Mouse (Mus musculus): ENCODE results near the gene Rab1a. TPM values are rescaled to one million over a fixed set of nuclear protein-coding genes. Genes with fewer than 3 reads are reported as not detected.

Rab1a gene
- total and polyA plus RNA-seq, 2 experiments from 2014 or later = 108 to 312 TPM

DNA sequence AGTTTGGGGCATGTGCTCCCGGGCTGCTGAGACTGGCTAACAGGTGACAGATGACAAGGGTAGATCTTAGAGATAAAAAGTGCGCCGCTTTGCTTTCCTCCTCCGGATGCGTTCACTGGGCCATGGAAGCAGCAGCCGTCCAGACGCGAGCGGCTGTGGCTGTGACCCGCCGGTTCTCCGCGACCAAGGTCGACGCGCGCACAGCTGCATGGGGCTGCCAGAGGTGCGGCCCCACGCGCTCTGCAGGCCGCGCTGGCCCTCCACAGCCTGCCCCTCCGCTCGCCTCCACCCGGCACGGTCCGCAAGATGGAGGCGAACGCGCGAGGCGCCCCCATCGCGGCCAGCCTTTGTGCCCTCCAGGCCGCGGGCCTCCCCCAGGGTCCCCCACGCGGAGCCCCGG is 47.6 kb downstream of the Rab1a start:
- Histone ChIP-seq H3K9me3 (ENCODE audit: low read length) (no peaks in the 10 kb centered on the region), H3K27me3 (ENCODE audit: insufficient read depth, low read length) (no peaks in the 10 kb centered on the region), H3K4me2 (ENCODE audit: low read depth) (peak overlapping the region; percentile 92), H3K4me3 (ENCODE audit: low read depth, low read length) (peak overlapping the region; percentile 90), H3K4me1 (ENCODE audit: insufficient read depth) (peaks cover 7% of the 10 kb centered on the region), H3K27ac (ENCODE audit: low read depth, low read length) (peak overlapping the region; percentile 88), H3K9ac (peak overlapping the region; percentile 97), H3K36me3 (ENCODE audit: insufficient read depth) (0 out of 2 replicates have a peak, but pooled peaks cover 7% of the 10 kb centered on the region)
- WGBS = under 1% methylated on average over 38 of the region's 39 CpGs
- ATAC-seq = peak; percentile 70
- no peak for TF ChIP-seq CTCF (IDR thresholded peaks at IDR 0.05; ENCODE audit: low read depth)
- no peak for DNase-seq

DNA sequence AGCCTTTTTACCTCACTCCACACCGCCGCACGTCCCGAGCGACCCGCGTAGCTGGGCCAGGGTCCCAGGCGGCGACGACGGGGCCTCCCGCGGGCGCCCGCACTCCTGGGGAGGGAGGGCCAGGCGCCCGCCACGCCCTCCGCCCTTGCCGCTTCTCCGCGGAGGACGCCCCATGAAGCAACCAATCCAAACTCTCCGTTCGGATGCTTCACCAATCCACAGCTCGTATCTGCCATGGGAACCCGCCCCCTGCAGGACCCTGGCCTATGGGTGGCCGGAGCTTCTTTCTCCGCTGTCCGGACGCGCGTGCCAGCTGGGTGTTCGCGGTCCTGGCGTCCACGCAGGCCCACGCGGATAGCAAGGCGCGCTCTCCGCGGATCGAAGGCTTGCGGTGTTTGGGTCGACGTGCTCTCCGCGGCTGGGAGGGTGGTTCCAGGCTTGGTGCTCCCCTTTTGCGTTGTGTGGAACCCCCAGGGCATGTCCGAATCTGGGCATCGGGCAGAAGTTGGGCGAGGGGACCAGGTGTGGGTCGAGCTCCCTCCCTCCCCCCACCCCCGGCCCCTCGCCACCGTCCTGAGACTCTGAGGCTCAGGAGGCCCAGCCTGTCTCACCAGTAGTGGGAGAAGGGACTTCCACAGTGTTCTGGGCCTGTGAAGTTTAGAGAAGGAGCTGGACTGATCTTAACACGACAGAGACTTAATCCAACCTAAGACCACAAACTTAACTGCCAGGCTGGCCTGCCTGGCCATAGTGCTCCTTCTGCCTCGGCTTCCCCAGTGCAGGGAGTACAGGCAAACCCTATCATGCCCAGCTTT is 48.3 kb downstream of the Rab1a start, which contains the start of gene Cep68:
Gene Cep68, minus strand, starts transcription at position 134 of the 815 bp plus-strand sequence.
- peaks cover 7% of the 10 kb centered on the region for H3K4me1 ChIP-seq (ENCODE audit: insufficient read depth)
- peak; percentile 99 for ATAC-seq
- H3K4me3 ChIP-seq (ENCODE audit: low read depth, low read length) = peak within 1 kb of the TSS; percentile 90
- 0 out of 2 replicates have a peak, but pooled peaks cover 5% of the 10 kb centered on the region for H3K36me3 ChIP-seq (ENCODE audit: insufficient read depth)
- H3K9ac ChIP-seq = peak within 1 kb of the TSS; percentile 97
- 0% methylated on average over 56 of the region's 59 CpGs for WGBS
- 0 out of 2 replicates have a peak, but pooled peaks have one; percentile 31 for TF ChIP-seq CTCF (IDR thresholded peaks at IDR 0.05; ENCODE audit: low read depth)
- H3K27me3 ChIP-seq (ENCODE audit: insufficient read depth, low read length) = no peaks in the 10 kb centered on the region
- H3K9me3 ChIP-seq (ENCODE audit: low read length) = no peaks in the 10 kb centered on the region
- peak; percentile 95 for DNase-seq
- peak within 1 kb of the TSS; percentile 92 for H3K4me2 ChIP-seq (ENCODE audit: low read depth)
- H3K27ac ChIP-seq (ENCODE audit: low read depth, low read length) = peak within 1 kb of the TSS; percentile 88

DNA sequence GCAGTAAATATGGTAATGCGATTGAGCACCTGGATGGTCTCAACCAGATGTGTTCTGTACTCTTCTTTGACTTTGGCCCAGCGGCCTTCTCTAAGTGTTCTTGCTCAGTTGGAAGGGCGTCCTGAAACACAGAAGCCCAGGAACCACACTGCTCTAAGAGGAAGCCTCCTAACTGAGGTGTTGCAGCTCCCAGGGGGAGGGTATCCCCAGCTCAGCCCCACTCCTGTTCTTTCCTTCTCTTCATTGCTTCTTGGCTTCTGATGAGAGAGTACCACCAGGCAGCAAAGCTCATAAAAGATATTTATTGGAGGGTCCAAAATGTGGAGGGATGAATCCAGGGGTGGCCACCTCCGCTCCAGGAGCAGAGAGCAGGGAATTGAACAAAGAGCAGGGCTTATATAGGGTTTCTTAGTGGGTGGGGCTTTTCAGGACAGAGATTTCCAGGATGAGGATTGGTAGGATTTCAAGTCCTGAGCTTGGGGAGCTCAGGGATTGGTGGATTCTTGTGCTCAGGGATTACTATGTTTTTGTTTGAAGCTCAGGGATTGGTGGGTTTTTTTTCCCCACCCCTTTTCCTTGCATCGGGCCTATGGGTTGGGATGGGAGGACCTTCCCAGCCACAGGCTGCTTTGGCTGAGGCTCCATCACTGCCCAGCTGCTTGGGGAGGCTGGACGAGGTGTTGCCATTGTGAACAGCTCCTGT is 49.4 kb downstream of the Rab1a start:
- H3K27me3 ChIP-seq (ENCODE audit: insufficient read depth, low read length) = no peaks in the 10 kb centered on the region
- H3K4me2 ChIP-seq (ENCODE audit: low read depth) = no peak overlapping the region
- peaks cover 7% of the 10 kb centered on the region for H3K4me1 ChIP-seq (ENCODE audit: insufficient read depth)
- TF ChIP-seq CTCF (IDR thresholded peaks at IDR 0.05; ENCODE audit: low read depth) = no peak
- ATAC-seq = no peak
- H3K9ac ChIP-seq = no peak overlapping the region
- H3K4me3 ChIP-seq (ENCODE audit: low read depth, low read length) = no peak overlapping the region
- DNase-seq = no peak
- WGBS = 87% methylated on average over 6 of the region's 6 CpGs
- no peaks in the 10 kb centered on the region for H3K9me3 ChIP-seq (ENCODE audit: low read length)
- H3K36me3 ChIP-seq (ENCODE audit: insufficient read depth) = no peaks in the 10 kb centered on the region
- no peak overlapping the region for H3K27ac ChIP-seq (ENCODE audit: low read depth, low read length)

DNA sequence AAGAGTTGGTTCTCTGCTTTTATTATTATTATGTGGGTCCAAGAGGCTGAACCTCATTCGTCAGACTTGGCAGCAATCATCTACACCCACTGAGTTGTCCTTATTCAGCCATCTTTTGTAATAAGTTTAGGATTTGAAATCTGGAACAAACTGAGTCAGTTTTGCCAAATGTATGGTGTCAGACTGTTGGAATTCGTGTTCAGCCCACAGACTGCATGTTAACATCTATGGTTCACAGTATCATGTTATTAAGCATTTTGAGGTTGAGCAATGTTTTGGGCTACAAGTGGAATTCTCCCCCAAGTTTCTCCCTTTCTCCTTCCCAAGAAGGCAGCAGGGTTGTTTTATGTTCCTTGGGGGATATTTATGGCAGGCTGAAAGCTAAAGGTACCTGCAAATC is 51.9 kb downstream of the Rab1a start:
- no peaks in the 10 kb centered on the region for H3K9me3 ChIP-seq (ENCODE audit: low read length)
- no peak overlapping the region for H3K4me2 ChIP-seq (ENCODE audit: low read depth)
- H3K27me3 ChIP-seq (ENCODE audit: insufficient read depth, low read length) = no peaks in the 10 kb centered on the region
- no peak overlapping the region for H3K4me3 ChIP-seq (ENCODE audit: low read depth, low read length)
- no peak overlapping the region for H3K27ac ChIP-seq (ENCODE audit: low read depth, low read length)
- ATAC-seq = no peak
- no peaks in the 10 kb centered on the region for H3K36me3 ChIP-seq (ENCODE audit: insufficient read depth)
- peaks cover 5% of the 10 kb centered on the region; the same call in 1 of the 2 replicates for H3K4me1 ChIP-seq (ENCODE audit: insufficient read depth)
- TF ChIP-seq CTCF (IDR thresholded peaks at IDR 0.05; ENCODE audit: low read depth) = no peak
- 62% methylated on average over 2 of the region's 2 CpGs for WGBS
- no peak for DNase-seq
- no peak overlapping the region for H3K9ac ChIP-seq

DNA sequence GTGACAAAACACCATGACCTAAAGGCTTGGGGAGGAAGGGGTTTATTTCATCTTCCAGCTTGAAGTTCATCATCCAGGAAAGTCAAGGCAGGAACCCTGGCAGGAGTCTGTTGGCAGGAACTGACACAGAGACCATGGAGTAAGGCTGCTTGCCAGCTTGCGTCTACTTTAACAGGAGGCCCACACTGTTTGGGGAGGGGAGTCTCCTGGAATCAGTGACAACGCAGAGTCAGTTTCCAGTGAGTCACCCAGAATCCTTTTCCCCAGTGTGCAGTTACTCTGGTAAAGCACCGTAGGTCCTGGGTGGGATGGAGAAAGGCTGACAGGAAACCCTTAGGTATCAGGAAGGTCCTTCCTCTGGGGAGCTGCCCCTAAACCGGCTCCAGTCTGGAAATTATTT is 53.6 kb downstream of the Rab1a start:
- H3K27me3 ChIP-seq (ENCODE audit: insufficient read depth, low read length) = no peaks in the 10 kb centered on the region
- H3K9ac ChIP-seq = no peak overlapping the region
- peaks cover 1% of the 10 kb centered on the region; the same call in 1 of the 2 replicates for H3K4me1 ChIP-seq (ENCODE audit: insufficient read depth)
- ATAC-seq (no peak), DNase-seq (no peak)
- no peaks in the 10 kb centered on the region for H3K36me3 ChIP-seq (ENCODE audit: insufficient read depth)
- no peak overlapping the region for H3K4me3 ChIP-seq (ENCODE audit: low read depth, low read length)
- 77% methylated on average over 4 of the region's 4 CpGs for WGBS
- H3K27ac ChIP-seq (ENCODE audit: low read depth, low read length) = no peak overlapping the region
- H3K9me3 ChIP-seq (ENCODE audit: low read length) = no peaks in the 10 kb centered on the region
- no peak overlapping the region for H3K4me2 ChIP-seq (ENCODE audit: low read depth)
- TF ChIP-seq CTCF (IDR thresholded peaks at IDR 0.05; ENCODE audit: low read depth) = no peak

DNA sequence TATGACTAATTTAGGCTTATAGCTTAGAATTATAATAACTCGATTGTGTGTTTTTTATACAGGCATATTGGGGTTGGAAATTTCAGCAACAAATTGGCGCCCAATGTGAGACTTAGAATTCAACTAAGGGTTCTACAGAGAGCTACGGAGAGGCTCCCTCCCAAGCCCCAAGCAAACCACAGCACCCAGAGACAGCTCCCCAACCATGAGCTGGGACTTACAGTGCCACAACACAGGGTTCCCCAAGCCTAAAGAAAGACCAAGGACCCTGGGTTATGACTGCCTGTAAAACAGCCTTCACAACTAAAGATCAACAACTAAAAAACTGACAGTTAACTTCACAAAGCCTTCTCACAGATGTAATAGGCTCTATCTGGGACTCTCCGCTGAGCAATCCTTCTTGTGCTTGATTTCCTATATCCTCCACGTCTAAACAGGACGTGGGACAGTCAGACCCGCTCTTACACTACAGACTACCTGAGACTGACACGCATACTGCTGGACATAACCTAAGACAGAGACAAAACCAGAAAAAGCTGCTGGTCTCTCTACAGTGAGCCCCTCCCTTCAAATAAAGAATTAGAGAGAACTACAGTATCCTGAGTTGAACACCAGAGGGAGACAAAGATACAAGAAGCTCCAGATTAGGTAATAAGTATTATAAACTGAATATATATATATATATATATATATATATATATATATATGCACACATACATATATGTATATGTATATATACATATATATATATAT is 61.6 kb downstream of the Rab1a start:
- Histone ChIP-seq H3K4me1 (ENCODE audit: insufficient read depth) (no peaks in the 10 kb centered on the region), H3K36me3 (ENCODE audit: insufficient read depth) (no peaks in the 10 kb centered on the region), H3K4me2 (ENCODE audit: low read depth) (no peak overlapping the region), H3K4me3 (ENCODE audit: low read depth, low read length) (no peak overlapping the region), H3K9ac (no peak overlapping the region), H3K9me3 (ENCODE audit: low read length) (no peaks in the 10 kb centered on the region), H3K27ac (ENCODE audit: low read depth, low read length) (no peak overlapping the region), H3K27me3 (ENCODE audit: insufficient read depth, low read length) (no peaks in the 10 kb centered on the region)
- DNase-seq (peak; percentile 50), ATAC-seq (peak; percentile 70; the same call in 1 of the 2 replicates)
- peak; percentile 56 for TF ChIP-seq CTCF (IDR thresholded peaks at IDR 0.05; ENCODE audit: low read depth)
- WGBS = 59% methylated on average over 8 of the region's 8 CpGs
